Mouse (Mus musculus) naive thymus-derived CD4-positive, alpha-beta T cell, adult 2 months (primary cell): ENCODE data around the gene Rbbp5.

ENCODE experiments used
- DNase-seq: peaks from one replicate; pipeline ENCODE4 v3.0.0-alpha.2; 2011; ENCODE audit warnings: low read depth

Gene Rbbp5

GRCm38 (mm10) chr1:132541824-132542599 is 64.8 kb downstream of the Rbbp5 start:
- no peak for DNase-seq

- no peak for DNase-seq
Observed at GRCm38 (mm10) chr1:132542762-132543306, 65.7 kb downstream of the Rbbp5 start, which contains the start of gene Cntn2. Cntn2 (minus strand) TSS chr1:132543256.

- no peak for DNase-seq
Observed at GRCm38 (mm10) chr1:132543789-132544188, 66.6 kb downstream of the Rbbp5 start.
